Mouse (Mus musculus) embryo, embryonic 9.5 days (tissue): Measurements from ENCODE around the gene Tac2.
A peak's percentile ranks its signal among the peaks of the same experiment; 100 is the strongest.

ENCODE experiments used
- DNase-seq: peaks from one replicate; pipeline ENCODE4 v3.0.0-alpha.2; 2017; ENCODE audit errors: extremely low spot score

Gene Tac2

DNA sequence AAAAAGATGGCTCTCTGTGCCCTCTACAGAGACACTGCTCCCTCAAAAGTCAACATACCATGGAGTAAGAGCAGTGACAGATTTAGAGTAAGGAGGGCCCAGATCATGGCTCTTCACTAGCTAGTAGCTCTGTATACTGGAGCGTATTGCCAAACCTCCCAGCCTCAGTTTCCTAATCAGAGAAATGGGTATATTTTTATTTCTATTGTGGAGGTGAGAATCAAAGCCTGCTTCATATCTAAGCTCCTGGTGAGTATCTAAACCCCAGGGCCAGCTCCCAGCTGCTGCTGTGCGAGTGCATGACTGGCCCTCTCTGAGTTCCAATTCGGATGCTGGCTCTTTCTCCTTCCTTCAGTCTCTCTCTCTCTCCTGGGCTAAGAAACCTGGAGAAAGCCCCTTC, at the start of gene Tac2:
Gene Tac2 (plus strand): TSS at position 301 of the 400 bp plus-strand sequence.
- no peak for DNase-seq

- DNase-seq: peak; percentile 58
Observed at GRCm38 (mm10) chr10:127674794-127675522, 49.3 kb upstream of the Tac2 start.

- DNase-seq: no peak
Observed at GRCm38 (mm10) chr10:127675859-127676398, 48.3 kb upstream of the Tac2 start.

GRCm38 (mm10) chr10:127676691-127677548, 47.4 kb upstream of the Tac2 start:
- DNase-seq: peak; percentile 96

GRCm38 (mm10) chr10:127677591-127678336, 46.5 kb upstream of the Tac2 start:
- peak; percentile 75 for DNase-seq

DNA sequence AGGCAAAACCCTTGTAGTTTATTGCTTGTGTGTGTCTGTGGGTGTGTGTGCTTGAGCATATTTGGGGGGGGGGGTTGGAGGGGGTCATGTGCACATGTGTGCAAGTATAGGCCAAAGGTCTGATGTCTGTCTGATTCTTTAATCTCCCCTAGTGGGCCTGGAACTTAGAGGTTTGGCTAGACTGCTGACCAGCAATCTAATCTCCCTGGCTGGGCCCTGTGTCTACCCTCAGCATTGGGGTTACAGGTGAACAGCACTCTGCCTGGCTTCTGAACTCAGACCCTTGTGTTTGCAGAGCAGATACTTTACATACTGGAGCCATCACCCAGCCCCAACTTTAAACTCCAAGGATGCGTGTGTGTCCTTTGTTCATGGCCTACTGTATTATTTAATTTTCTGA, 45.1 kb upstream of the Tac2 start:
- DNase-seq: no peak

- DNase-seq: no peak
Observed at GRCm38 (mm10) chr10:127679881-127680280, 44.4 kb upstream of the Tac2 start.

DNA sequence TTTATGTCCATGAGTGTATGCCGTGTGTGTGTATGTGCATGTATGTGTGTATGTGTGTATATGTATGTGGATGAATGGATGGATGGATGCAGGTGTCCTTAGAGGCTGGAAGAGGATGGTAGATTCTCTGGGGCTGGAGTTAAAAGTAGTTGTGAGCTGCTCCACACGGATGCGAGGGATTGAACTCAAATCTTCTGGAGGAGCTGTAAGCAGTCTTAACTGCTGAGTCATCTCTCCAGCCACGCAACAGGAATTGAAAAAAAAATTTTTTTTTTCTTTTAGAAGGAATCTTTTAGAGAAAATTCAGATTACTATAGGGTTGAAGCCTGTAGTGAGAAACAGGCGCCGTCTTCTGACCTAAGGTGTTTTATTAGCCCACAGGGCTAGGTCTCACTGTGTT, 41.4 kb upstream of the Tac2 start:
- DNase-seq: no peak

DNA sequence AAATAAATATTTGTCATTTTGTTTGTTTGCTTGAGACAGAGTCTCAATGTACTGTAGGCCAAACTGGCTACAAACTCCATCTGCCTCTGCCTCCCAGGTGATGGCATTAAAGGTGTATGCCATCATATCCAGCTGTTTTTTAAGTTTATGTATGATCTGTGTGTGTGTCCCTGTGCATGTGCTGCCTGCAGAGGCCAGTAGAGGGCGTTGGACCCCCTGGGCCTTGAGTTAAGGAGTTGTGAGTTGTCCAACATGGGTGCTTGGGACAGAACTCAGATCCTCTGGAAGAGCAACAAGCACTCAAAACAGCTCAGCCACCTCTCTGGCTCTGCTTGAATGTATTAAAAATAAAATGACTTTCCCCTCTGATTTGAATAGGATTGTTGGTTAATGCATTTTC, 33.2 kb upstream of the Tac2 start:
- DNase-seq: no peak

DNA sequence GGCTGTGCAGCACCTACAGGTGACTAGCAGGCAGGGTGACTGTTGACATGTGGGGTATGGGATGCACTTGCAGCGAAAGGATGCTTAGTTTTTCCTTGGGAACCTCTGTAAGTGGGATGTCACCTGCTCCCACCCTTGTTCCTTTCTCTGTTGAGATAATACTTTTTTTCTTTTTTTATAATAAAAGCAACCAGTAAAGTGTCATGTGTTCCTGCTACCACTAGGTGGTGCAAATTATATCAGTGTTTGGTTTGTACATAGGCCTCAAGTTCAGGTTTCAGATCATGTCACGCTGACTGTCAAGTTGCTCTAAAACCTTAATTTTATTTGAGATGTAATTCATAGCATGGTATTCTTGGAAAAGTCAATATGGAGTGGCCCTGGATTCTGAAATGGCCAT, 29.6 kb upstream of the Tac2 start:
- peak; percentile 21 for DNase-seq

DNA sequence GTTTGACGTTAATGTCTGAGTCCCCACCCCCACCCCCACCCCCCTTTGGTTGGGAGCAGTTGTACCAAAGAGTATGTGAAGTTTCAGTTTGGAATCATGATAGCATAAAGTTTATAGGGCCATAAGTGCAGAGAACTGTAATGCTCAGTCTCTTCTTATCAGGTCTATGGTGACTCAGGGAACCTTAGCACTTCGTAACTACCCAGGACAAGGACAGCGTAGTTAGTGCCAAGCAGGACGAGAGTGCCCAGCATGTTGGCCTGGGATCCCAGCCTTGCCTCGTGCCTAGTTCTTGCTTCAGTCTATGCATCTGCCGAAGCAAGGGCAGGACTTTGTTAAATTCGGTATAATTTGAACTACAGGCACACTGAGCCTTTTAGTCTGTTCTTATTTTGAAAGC, 28.5 kb upstream of the Tac2 start:
- DNase-seq: no peak

DNA sequence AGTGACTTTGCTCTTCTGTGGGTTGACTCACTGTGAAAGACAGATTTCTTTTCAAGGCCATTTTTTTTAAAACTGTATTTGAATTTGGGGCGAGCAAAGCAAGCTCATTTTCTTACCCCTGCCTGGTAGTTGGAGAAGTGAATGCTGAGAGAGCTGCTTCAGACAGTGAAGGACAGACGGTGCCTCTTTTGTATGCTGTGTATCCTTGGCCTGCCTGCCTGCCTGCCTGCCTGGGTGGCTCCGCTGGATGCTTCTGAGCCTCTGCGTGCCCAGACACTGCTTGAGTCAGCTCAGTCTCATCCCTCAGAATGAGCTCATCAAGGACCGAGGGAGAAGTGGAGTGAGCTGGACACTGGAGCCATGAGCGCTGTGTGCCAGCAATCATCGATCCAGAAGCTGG, 25.3 kb upstream of the Tac2 start:
- DNase-seq: no peak

- DNase-seq: no peak
Observed at GRCm38 (mm10) chr10:127703299-127703698, 21.0 kb upstream of the Tac2 start.

DNA sequence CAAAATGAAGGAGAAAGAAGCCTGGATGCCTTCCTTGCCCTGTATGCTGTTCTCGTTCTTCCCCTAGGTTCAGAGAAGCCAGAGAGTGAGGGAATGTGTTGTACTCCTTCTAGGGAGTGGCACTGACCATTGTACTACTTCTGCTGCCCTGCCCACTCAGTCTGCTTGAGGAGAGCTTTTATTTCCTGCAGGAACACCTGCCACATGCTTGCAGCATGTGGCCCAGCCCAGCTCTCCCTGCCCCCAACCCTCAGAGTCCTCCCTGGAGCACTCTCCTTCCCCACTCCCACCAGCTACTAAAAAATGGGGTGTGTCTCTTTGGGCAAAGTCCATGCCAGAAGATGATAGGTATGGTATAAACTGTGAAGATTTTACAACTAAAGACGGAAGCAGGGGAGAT, 20.0 kb upstream of the Tac2 start:
- no peak for DNase-seq

- no peak for DNase-seq
Observed at GRCm38 (mm10) chr10:127704766-127705220, 19.5 kb upstream of the Tac2 start, which contains the start of gene Myo1a. TSS of gene Myo1a (plus strand) at chr10:127705170.

GRCm38 (mm10) chr10:127705783-127706182, 18.5 kb upstream of the Tac2 start:
- no peak for DNase-seq

- DNase-seq: no peak
Observed at GRCm38 (mm10) chr10:127707721-127708120, 16.6 kb upstream of the Tac2 start.

- no peak for DNase-seq
Observed at GRCm38 (mm10) chr10:127708850-127709370, 15.4 kb upstream of the Tac2 start.

DNA sequence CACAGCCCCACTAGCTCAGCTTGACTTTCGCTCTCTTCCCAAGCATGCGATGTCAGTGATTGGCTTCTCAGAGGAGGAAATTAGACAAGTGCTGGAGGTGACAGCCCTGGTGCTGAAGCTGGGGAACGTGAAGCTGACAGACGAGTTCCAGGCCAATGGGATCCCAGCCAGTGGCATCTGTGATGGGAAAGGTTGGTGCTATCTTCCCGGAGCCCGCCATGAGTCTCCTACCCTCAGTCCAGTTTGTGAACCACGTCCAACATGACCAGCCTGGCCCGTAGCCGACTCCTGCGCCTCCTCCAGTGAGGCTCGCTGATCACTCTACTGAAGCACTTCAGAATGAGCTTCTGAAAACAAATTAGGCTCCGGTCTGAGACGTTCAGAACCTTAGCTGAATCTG, 13.9 kb upstream of the Tac2 start:
- no peak for DNase-seq

- DNase-seq: no peak
Observed at GRCm38 (mm10) chr10:127712736-127713135, 11.5 kb upstream of the Tac2 start.

- DNase-seq: no peak
Observed at GRCm38 (mm10) chr10:127721671-127722418, 2.4 kb upstream of the Tac2 start.
